Mouse (Mus musculus): ENCODE results near the gene Gm11627. TPM values are rescaled to one million over a fixed set of nuclear protein-coding genes. Genes with fewer than 3 reads are reported as not detected.
"Not testable (repeated sequence)": the region's sequence is repeated elsewhere in the genome, so short reads cannot be mapped to it uniquely, and the experiment has no call there.

The Gm11627 gene
- total RNA-seq, 2 experiments from 2014 or later, result 5.0 to 8.7 TPM

- intact Hi-C loops (cut with DNase I), result no loop called here
- DNase-seq (ENCODE audit: low spot score in 2 of 2), result no peak
These were observed 12.1 kb downstream of the Gm11627 start for GRCm38 (mm10) chr11:102567157-102567556.

DNA sequence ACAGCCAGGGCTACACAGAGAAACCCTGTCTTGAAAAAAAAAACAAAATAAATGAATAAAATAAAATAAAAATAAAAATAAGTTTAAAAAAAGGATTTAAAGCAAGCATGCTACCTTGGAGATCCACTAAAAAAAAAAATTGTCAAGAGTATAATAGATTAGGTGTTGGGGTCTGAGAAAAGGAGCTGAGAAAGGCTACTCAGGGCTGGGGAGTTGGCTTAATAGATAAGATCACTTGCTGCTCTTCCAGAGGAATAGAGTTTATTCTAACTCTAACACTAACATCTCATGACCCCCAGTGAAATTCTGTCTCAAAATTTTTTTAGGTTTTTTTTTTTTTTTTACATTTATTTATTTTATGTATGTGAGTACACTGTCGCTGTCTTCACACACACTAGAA is 13.0 kb downstream of the Gm11627 start:
- intact Hi-C loops (cut with DNase I), result no loop called here
- DNase-seq (ENCODE audit: low spot score in 2 of 2), result no peak

- DNase-seq (ENCODE audit: low spot score in 2 of 2), result no peak
- intact Hi-C loops (cut with DNase I), result no loop called here
These were observed 13.5 kb downstream of the Gm11627 start for GRCm38 (mm10) chr11:102565741-102566140.

DNA sequence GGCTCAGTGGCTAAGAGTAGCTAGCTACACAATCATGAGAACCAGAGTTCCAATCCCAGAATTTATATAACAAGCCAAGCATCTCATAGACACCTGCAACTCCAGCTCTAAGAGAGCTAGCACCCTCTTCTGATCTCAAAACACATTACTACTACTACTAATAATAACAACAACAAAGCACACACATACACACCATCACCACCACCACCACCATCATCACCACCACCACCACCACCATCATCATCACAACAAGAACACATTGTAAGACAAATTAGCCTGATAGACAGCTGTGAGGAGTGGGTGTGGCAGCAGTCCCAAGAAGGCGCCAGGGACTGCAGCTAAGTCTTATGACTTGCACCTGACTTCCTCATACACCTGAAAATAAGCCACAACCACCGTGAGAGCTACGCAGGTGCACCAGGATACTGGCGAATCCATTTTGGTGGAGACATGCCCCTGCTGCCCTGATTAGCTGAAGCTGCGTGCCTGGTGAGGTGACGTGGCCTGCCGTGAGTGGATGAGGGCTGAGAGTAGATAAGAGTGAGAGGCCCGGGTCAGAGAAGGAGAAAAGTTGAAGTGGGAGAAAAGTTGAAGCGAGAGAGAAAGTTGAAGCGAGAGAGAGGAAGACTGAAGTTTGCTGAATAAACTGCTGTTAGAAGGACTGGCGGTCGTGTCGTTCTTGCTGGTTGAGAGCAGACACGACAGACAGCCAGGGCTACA is 14.1 kb downstream of the Gm11627 start:
- DNase-seq (ENCODE audit: low spot score in 2 of 2); intact Hi-C loops (cut with DNase I): not testable (repeated sequence)

GRCm38 (mm10) chr11:102558704-102559103 is 20.6 kb downstream of the Gm11627 start:
- intact Hi-C loops (cut with DNase I), result loop anchor here (10.0 kb wide), 1 partner anchor 74 kb away; no protein-coding TSS in a partner anchor
- DNase-seq (ENCODE audit: low spot score in 2 of 2), result no peak

DNA sequence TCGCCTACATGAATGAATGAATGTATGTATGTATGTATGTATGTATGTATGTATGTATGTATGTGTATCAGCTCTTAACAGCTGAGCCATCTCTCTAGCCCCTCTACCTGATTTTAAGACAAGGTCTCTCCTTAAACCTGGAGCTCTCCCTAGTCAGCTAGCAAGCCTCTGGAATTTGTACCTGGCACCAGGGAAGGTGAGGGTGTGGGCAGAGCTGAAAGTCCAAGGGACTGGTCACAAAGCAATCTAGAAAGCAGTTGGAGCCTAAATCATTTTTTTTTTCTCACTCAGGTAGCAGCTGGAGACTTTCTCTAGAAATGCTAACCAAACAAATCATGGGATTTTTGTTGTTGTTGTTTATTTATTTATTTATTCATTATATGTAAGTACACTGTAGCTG is 21.9 kb downstream of the Gm11627 start:
- intact Hi-C loops (cut with DNase I), result loop anchor here (10.0 kb wide), 1 partner anchor 73 kb away; no protein-coding TSS in a partner anchor
- DNase-seq (ENCODE audit: low spot score in 2 of 2), result no peak

DNA sequence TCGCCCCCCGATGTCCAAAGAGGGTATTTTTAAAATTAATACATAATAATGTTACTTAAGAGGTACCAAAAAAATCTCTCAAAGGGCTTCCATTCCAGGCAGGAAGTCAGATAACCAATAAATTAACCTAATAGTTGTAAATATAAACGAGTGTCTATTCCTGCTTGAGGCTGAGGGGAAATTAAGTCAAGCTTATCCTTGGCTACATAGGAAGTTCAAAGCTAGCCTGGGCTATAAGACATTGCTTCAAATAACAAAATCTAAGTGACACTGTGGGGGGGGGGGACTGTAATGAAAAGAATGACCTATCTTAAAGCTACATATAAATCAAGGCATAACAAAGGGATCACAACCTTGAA is 22.6 kb downstream of the Gm11627 start:
- intact Hi-C loops (cut with DNase I), result loop anchor here (10.0 kb wide), 1 partner anchor 72 kb away; no protein-coding TSS in a partner anchor
- DNase-seq (ENCODE audit: low spot score in 2 of 2), result no peak

DNA sequence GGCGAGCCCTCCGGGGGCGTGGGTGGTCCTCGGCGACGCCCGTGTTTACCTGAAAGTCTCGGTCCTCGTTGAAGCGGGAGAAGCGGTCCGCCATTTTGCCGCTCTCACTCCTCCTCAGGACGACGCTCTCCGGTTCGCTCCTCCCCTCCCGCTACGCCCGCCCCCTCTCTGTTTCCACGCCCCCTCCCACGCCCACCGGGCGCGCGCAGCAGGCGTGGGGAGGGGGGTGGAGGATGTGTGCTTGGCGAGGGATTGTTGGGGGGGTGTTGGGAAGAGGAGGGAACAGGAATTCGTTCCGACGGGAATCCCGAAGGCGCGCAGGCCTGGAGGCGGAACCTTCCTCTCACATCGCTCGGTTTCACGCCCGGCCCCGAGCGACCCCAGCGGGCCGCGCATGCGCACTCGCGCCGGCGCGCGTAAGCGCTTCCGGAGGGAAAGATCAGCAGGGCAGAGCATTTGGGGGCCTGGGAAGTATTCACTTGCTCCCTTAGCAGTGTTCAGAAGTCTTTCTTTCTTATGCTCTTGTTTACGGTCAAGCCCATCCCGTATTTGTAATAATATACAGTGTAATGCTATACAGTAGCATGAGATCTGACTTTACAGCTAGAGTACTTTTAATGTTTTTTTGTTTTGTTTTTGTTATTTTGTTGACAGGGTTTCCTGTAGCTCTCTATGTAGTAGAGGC is 23.1 kb downstream of the Gm11627 start, which contains the start of gene Gpatch8:
Gene Gpatch8, minus strand, starts transcription at position 362 of the 685 bp plus-strand sequence.
- intact Hi-C loops (cut with DNase I), result loop anchor here (10.0 kb wide), 1 partner anchor 71 kb away; no protein-coding TSS in a partner anchor
- peak; percentile 93 to 95 for DNase-seq (ENCODE audit: low spot score in 2 of 2)

- intact Hi-C loops (cut with DNase I), result loop anchor here (10.0 kb wide), 1 partner anchor 71 kb away; no protein-coding TSS in a partner anchor
- no peak for DNase-seq (ENCODE audit: low spot score in 2 of 2)
These were observed 23.7 kb downstream of the Gm11627 start for GRCm38 (mm10) chr11:102555400-102556030.

- intact Hi-C loops (cut with DNase I), result loop anchor here (10.0 kb wide), 1 partner anchor 67 kb away; no protein-coding TSS in a partner anchor
- no peak for DNase-seq (ENCODE audit: low spot score in 2 of 2)
These were observed 27.2 kb downstream of the Gm11627 start for GRCm38 (mm10) chr11:102552051-102552450.

- intact Hi-C loops (cut with DNase I), result loop anchor here (10.0 kb wide), 1 partner anchor 66 kb away; no protein-coding TSS in a partner anchor
These were observed 28.1 kb downstream of the Gm11627 start for GRCm38 (mm10) chr11:102551176-102551575.

GRCm38 (mm10) chr11:102541471-102541870 is 37.8 kb downstream of the Gm11627 start:
- DNase-seq (ENCODE audit: low spot score in 2 of 2), result no peak
- intact Hi-C loops (cut with DNase I), result no loop called here

More at GRCm38 (mm10) chr11:102551176-102551575, 28.1 kb downstream of the Gm11627 start:
- no peak for DNase-seq (ENCODE audit: low spot score in 2 of 2)

GRCm38 (mm10) chr11:102540286-102540685 is 39.0 kb downstream of the Gm11627 start:
- intact Hi-C loops (cut with DNase I), result not testable (repeated sequence)

DNA sequence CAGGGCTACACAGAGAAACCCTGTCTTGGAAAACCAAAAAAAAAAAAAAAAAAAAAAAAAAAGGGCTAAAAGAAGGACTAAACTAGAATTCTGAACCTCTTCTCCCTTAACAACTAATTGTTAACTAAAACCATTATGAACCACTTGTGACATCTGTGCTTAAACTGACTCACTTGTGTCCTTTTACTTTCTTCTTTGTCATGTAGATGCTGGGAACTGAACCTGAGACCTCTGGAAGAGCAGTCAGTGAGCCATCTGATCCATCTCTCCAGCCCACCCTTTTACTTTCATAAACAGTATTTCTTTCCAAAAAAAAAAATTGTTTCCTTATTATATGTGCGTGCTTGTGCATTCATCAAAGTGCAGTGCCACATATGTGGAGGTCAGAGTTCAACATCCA is 39.6 kb downstream of the Gm11627 start:
- no peak for DNase-seq (ENCODE audit: low spot score in 2 of 2)
- intact Hi-C loops (cut with DNase I), result no loop called here

More at GRCm38 (mm10) chr11:102540286-102540685, 39.0 kb downstream of the Gm11627 start:
- DNase-seq (ENCODE audit: low spot score in 2 of 2), result not testable (repeated sequence)

GRCm38 (mm10) chr11:102536210-102536609 is 43.1 kb downstream of the Gm11627 start:
- intact Hi-C loops (cut with DNase I), result no loop called here
- no peak for DNase-seq (ENCODE audit: low spot score in 2 of 2)

GRCm38 (mm10) chr11:102534078-102534477 is 45.2 kb downstream of the Gm11627 start:
- DNase-seq (ENCODE audit: low spot score in 2 of 2), result no peak
- intact Hi-C loops (cut with DNase I), result no loop called here

DNA sequence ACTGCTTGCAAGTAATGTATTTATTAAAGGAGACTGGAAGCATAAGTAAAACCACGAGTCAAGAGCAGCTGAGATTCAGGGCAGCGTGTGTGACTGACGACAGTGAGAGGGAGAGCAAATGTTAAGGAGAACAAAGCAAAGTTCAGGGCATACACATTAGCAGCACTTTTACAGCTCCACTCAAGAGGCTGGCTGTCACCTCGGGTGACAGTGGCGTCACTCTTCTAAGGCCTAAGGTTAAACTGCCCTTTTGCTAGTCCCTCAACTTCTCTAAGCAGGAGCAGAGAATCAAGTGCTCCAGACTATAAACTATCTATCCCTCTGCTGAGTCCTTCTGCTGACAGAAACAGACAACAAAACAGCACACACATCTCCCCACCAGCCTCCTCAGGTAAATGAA is 47.8 kb downstream of the Gm11627 start:
- intact Hi-C loops (cut with DNase I), result no loop called here
- DNase-seq (ENCODE audit: low spot score in 2 of 2), result no peak

Data from left cerebral cortex, postnatal 36 days (tissue).